Mouse (Mus musculus) CH12.LX (cell line): ENCODE data around the gene Pim2. TPM values are rescaled to one million over a fixed set of nuclear protein-coding genes. Genes with fewer than 3 reads are reported as not detected.

Experiments
- DNase-seq: peaks from one replicate; pipeline ENCODE4 v3.0.0-alpha.2; 2013; ENCODE audit errors: extremely low read depth
- H3K27ac ChIP-seq: 2 replicates; pipeline ENCODE4 v1.5.1; 2012; ENCODE audit warnings: low read depth, mild to moderate bottlenecking, control low read depth, moderate library complexity; ENCODE audit not compliant: insufficient read depth
- H3K27me3 ChIP-seq: replicated peaks from 2 replicates; pipeline ENCODE3; 2012; ENCODE audit warnings: inconsistent platforms
- H3K36me3 ChIP-seq, 2 experiments: replicated peaks in 1 of 2; 2 replicates each; pipeline versions ENCODE3 to v1.6.1; 2012; ENCODE audit warnings: inconsistent platforms in 1 of 2, low read length in 1 of 2, mild to moderate bottlenecking in 1 of 2, mixed read lengths in 1 of 2, moderate library complexity in 1 of 2; ENCODE audit not compliant: control insufficient read depth in 1 of 2, insufficient read depth in 1 of 2
- H3K4me1 ChIP-seq, 2 experiments: 2 replicates each; pipeline ENCODE4 v1.6.1; 2012; ENCODE audit warnings: inconsistent platforms in 1 of 2, moderate library complexity in 1 of 2; ENCODE audit not compliant: insufficient read depth in 2 of 2, control insufficient read depth in 1 of 2
- H3K4me2 ChIP-seq: 2 replicates; pipeline ENCODE4 v1.6.1; 2012; ENCODE audit warnings: low read depth, mild to moderate bottlenecking, control low read depth; ENCODE audit not compliant: poor library complexity, insufficient read depth, severe bottlenecking
- H3K4me3 ChIP-seq, 3 experiments: fragments of 150-350 bp in 1 of 3; sonication (generic) in 1 of 3; replicated peaks in 1 of 3; 2 replicates each; pipeline versions ENCODE3 to v1.5.1; 2011 to 2012; ENCODE audit warnings: low read depth in 2 of 3, low read length in 2 of 3, mild to moderate bottlenecking in 2 of 3, moderate library complexity in 2 of 3, control low read depth in 1 of 3, improper control_type of control experiment in 1 of 3, inconsistent platforms in 1 of 3, mixed read lengths in 1 of 3; ENCODE audit not compliant: poor library complexity in 1 of 3
- H3K79me2 ChIP-seq: replicated peaks from 2 replicates; pipeline ENCODE4 v1.6.1; 2012; ENCODE audit warnings: mild to moderate bottlenecking, moderate library complexity; ENCODE audit not compliant: control insufficient read depth, poor library complexity, insufficient read depth, severe bottlenecking; ENCODE audit errors: extremely low read depth
- H3K9ac ChIP-seq: 2 replicates; pipeline ENCODE4 v1.6.1; 2012; ENCODE audit warnings: low read depth, mild to moderate bottlenecking, control low read depth, moderate library complexity; ENCODE audit not compliant: insufficient read depth
- H3K9me3 ChIP-seq: replicated peaks from 2 replicates; pipeline ENCODE3; 2012; ENCODE audit warnings: low read length, inconsistent platforms, mixed read lengths
- BHLHE40 ChIP-seq: IDR thresholded peaks from 2 replicates; pipeline ENCODE4 v1.6.1; 2011; ENCODE audit warnings: mild to moderate bottlenecking, low read depth, low read length, improper control_type of control experiment
- CHD1 ChIP-seq: IDR thresholded peaks from 2 replicates; pipeline ENCODE4 v1.6.1; 2012; ENCODE audit warnings: low read depth, low read length, improper control_type of control experiment, inconsistent platforms
- GABPA ChIP-seq: IDR thresholded peaks from 2 replicates; pipeline ENCODE4 v1.6.1; 2012; ENCODE audit warnings: low read depth, low read length, improper control_type of control experiment, inconsistent platforms; ENCODE audit not compliant: insufficient replicate concordance
- IRF4 ChIP-seq: IDR thresholded peaks from 2 replicates; pipeline ENCODE4 v1.6.1; 2014; ENCODE audit warnings: low read depth, mild to moderate bottlenecking, inconsistent platforms, low read length, improper control_type of control experiment
- PAX5 ChIP-seq: IDR thresholded peaks from 2 replicates; pipeline ENCODE4 v1.6.1; 2012; ENCODE audit warnings: low read length, inconsistent platforms, mixed read lengths
- ZC3H11A ChIP-seq: IDR thresholded peaks from 2 replicates; pipeline ENCODE4 v1.6.1; 2012; ENCODE audit warnings: low read depth, mild to moderate bottlenecking, inconsistent platforms, low read length, improper control_type of control experiment
- dilution Hi-C: fragments of 300-500 bp; cut with MboI; formaldehyde crosslinking; loops from 2 replicates; pipeline ENCODE4 v1.14.3; 2020; ENCODE audit warnings: low sequenced_read_pairs; ENCODE audit not compliant: extremely low pct_unique_long_range_greater_than_20kb, extremely low pct_ligation_motif_present
- in situ Hi-C: fragments of 300-500 bp; cut with MboI; formaldehyde crosslinking; loops from 3 replicates; pipeline ENCODE4 v1.14.3; 2019; ENCODE audit warnings: low sequenced_read_pairs, low pct_ligation_motif_present, low pct_unique_long_range_greater_than_20kb, mixed read lengths
- polyA plus RNA-seq: library from polyadenylated mRNA; unstranded; fragments of >175 nt; gene quantifications from 2 replicates; pipeline ENCODE4 v1.2.1, GENCODE M21; 2012; ENCODE audit warnings: low read depth; ENCODE audit not compliant: insufficient read length
- total RNA-seq, 2 experiments: library from RNA; depleted of rRNA; stranded (reverse); fragments of 300-350 nt in 1 of 2; fragments of >200 nt in 1 of 2; gene quantifications; 2 replicates each; pipeline ENCODE4 v1.2.3; 2012 to 2014

Pim2 gene
- total and polyA plus RNA-seq, 3 experiments, result 119 to 177 (median 171) TPM

GRCm38 (mm10) chrX:7928270-7928790 is 50.3 kb downstream of the Pim2 start, which contains the start of gene Eras:
Gene Eras (minus strand): TSS chrX:7928607.
- H3K9me3 ChIP-seq, result no peaks in the 10 kb centered on the region
- no peak within 1 kb of the TSS for H3K4me2 ChIP-seq
- TF ChIP-seq BHLHE40 (no peak), CHD1 (no peak), PAX5 (no peak), GABPA (no peak), ZC3H11A (no peak), IRF4 (no peak)
- TF ChIP-seq, all 38 proteins: peak for 0
- Histone ChIP-seq H3K36me3 (peaks cover 14 to 38% of the 10 kb centered on the region in 2 experiments), H3K27me3 (no peaks in the 10 kb centered on the region), H3K9ac (no peak within 1 kb of the TSS), H3K27ac (no peak within 1 kb of the TSS), H3K79me2 (no peaks in the 10 kb centered on the region), H3K4me1 (no peaks in the 10 kb centered on the region), H3K4me3 (no peak within 1 kb of the TSS)
- in situ Hi-C loops (no loop called here), dilution Hi-C loops (no loop called here)
- DNase-seq, result no peak

Other genes with a start within 250 kb of the Pim2 start
Only the 20 nearest of the 25 such genes appear.
- 14.6 and 16.8 TPM in 2 replicates for gene Gpkow, start 181.1 kb upstream of the Pim2 start, total RNA-seq (2012; rRNA removed)
- 6.6 and 9.3 TPM in 2 replicates for gene Gpkow, start 181.1 kb upstream of the Pim2 start, total RNA-seq (2014; rRNA removed)
- 32.2 and 35.3 TPM in 2 replicates for gene Gpkow, start 181.1 kb upstream of the Pim2 start, polyA plus RNA-seq
- 13.9 and 21.4 TPM in 2 replicates for gene Wdr45, start 163.9 kb upstream of the Pim2 start, total RNA-seq (2012; rRNA removed)
- 19.4 and 24.1 TPM in 2 replicates for gene Wdr45, start 163.9 kb upstream of the Pim2 start, total RNA-seq (2014; rRNA removed)
- 18.0 and 21.7 TPM in 2 replicates for gene Wdr45, start 163.9 kb upstream of the Pim2 start, polyA plus RNA-seq
- gene Gm45208, start 156.0 kb upstream of the Pim2 start, total RNA-seq (2012; rRNA removed), result 0.47 TPM in 1 of 2 replicates, not detected in the other
- not detected in 2 replicates for gene Gm45208, start 156.0 kb upstream of the Pim2 start, total RNA-seq (2014; rRNA removed)
- 13.0 and 13.1 TPM in 2 replicates for gene Gm45208, start 156.0 kb upstream of the Pim2 start, polyA plus RNA-seq
- gene Praf2, start 149.8 kb upstream of the Pim2 start, total RNA-seq (2012; rRNA removed), result 41.8 and 49.1 TPM in 2 replicates
- gene Praf2, start 149.8 kb upstream of the Pim2 start, total RNA-seq (2014; rRNA removed), result 25.7 and 26.9 TPM in 2 replicates
- gene Praf2, start 149.8 kb upstream of the Pim2 start, polyA plus RNA-seq, result 40.5 and 40.6 TPM in 2 replicates
- gene Ccdc120, start 127.4 kb upstream of the Pim2 start, total RNA-seq (2012; rRNA removed), result 3.6 and 6.9 TPM in 2 replicates
- gene Ccdc120, start 127.4 kb upstream of the Pim2 start, total RNA-seq (2014; rRNA removed), result 3.5 and 4.4 TPM in 2 replicates
- gene Ccdc120, start 127.4 kb upstream of the Pim2 start, polyA plus RNA-seq, result 6.9 and 9.0 TPM in 2 replicates
- gene Tfe3, start 115.7 kb upstream of the Pim2 start, total RNA-seq (2012; rRNA removed), result 12.9 and 15.9 TPM in 2 replicates
- gene Tfe3, start 115.7 kb upstream of the Pim2 start, total RNA-seq (2014; rRNA removed), result 6.7 and 8.3 TPM in 2 replicates
- 26.0 TPM in 2 replicates for gene Tfe3, start 115.7 kb upstream of the Pim2 start, polyA plus RNA-seq
- gene Gripap1, start 88.5 kb upstream of the Pim2 start, total RNA-seq (2012; rRNA removed), result 25.5 and 27.1 TPM in 2 replicates
- 15.7 and 19.9 TPM in 2 replicates for gene Gripap1, start 88.5 kb upstream of the Pim2 start, total RNA-seq (2014; rRNA removed)
- 49.4 and 53.1 TPM in 2 replicates for gene Gripap1, start 88.5 kb upstream of the Pim2 start, polyA plus RNA-seq
- 0.38 and 0.51 TPM in 2 replicates for gene Kcnd1, start 56.0 kb upstream of the Pim2 start, total RNA-seq (2012; rRNA removed)
- 0.57 and 0.63 TPM in 2 replicates for gene Kcnd1, start 56.0 kb upstream of the Pim2 start, total RNA-seq (2014; rRNA removed)
- gene Kcnd1, start 56.0 kb upstream of the Pim2 start, polyA plus RNA-seq, result 3.1 and 3.4 TPM in 2 replicates
- 46.6 and 67.8 TPM in 2 replicates for gene Otud5, start 36.9 kb upstream of the Pim2 start, total RNA-seq (2012; rRNA removed)
- 58.0 and 61.5 TPM in 2 replicates for gene Otud5, start 36.9 kb upstream of the Pim2 start, total RNA-seq (2014; rRNA removed)
- gene Otud5, start 36.9 kb upstream of the Pim2 start, polyA plus RNA-seq, result 92.7 and 101 TPM in 2 replicates
- gene Slc35a2, start 5.8 kb downstream of the Pim2 start, total RNA-seq (2012; rRNA removed), result 28.8 and 30.6 TPM in 2 replicates
- 15.2 and 21.2 TPM in 2 replicates for gene Slc35a2, start 5.8 kb downstream of the Pim2 start, total RNA-seq (2014; rRNA removed)
- gene Slc35a2, start 5.8 kb downstream of the Pim2 start, polyA plus RNA-seq, result 25.5 and 26.4 TPM in 2 replicates
- gene Pqbp1, start 21.0 kb downstream of the Pim2 start, total RNA-seq (2012; rRNA removed), result 94.3 and 103 TPM in 2 replicates
- gene Pqbp1, start 21.0 kb downstream of the Pim2 start, total RNA-seq (2014; rRNA removed), result 96.6 and 101 TPM in 2 replicates
- 119 and 130 TPM in 2 replicates for gene Pqbp1, start 21.0 kb downstream of the Pim2 start, polyA plus RNA-seq
- gene Timm17b, start 21.1 kb downstream of the Pim2 start, total RNA-seq (2012; rRNA removed), result 37.6 and 38.8 TPM in 2 replicates
- 25.8 and 33.1 TPM in 2 replicates for gene Timm17b, start 21.1 kb downstream of the Pim2 start, total RNA-seq (2014; rRNA removed)
- 75.9 and 76.7 TPM in 2 replicates for gene Timm17b, start 21.1 kb downstream of the Pim2 start, polyA plus RNA-seq
- gene Gm10491, start 29.6 kb downstream of the Pim2 start, total RNA-seq (2012; rRNA removed), result not detected in 2 replicates
- gene Gm10491, start 29.6 kb downstream of the Pim2 start, total RNA-seq (2014; rRNA removed), result not detected in 2 replicates
- gene Gm10491, start 29.6 kb downstream of the Pim2 start, polyA plus RNA-seq, result not detected in 2 replicates
- gene Gm10490, start 31.3 kb downstream of the Pim2 start, total RNA-seq (2012; rRNA removed), result not detected in 2 replicates
- gene Gm10490, start 31.3 kb downstream of the Pim2 start, total RNA-seq (2014; rRNA removed), result not detected in 2 replicates
- gene Gm10490, start 31.3 kb downstream of the Pim2 start, polyA plus RNA-seq, result not detected in 2 replicates
- not detected in 2 replicates for gene Pcsk1n, start 41.6 kb downstream of the Pim2 start, total RNA-seq (2012; rRNA removed)
- not detected in 2 replicates for gene Pcsk1n, start 41.6 kb downstream of the Pim2 start, total RNA-seq (2014; rRNA removed)
- not detected in 2 replicates for gene Pcsk1n, start 41.6 kb downstream of the Pim2 start, polyA plus RNA-seq
- not detected in 2 replicates for gene Eras, start 50.3 kb downstream of the Pim2 start, total RNA-seq (2012; rRNA removed)
- not detected in 2 replicates for gene Eras, start 50.3 kb downstream of the Pim2 start, total RNA-seq (2014; rRNA removed)
- gene Eras, start 50.3 kb downstream of the Pim2 start, polyA plus RNA-seq, result not detected in 2 replicates
- 16.5 and 19.9 TPM in 2 replicates for gene Hdac6, start 69.6 kb downstream of the Pim2 start, total RNA-seq (2012; rRNA removed)
- gene Hdac6, start 69.6 kb downstream of the Pim2 start, total RNA-seq (2014; rRNA removed), result 13.7 and 15.3 TPM in 2 replicates
- 18.3 and 19.7 TPM in 2 replicates for gene Hdac6, start 69.6 kb downstream of the Pim2 start, polyA plus RNA-seq
- 0.13 and 0.21 TPM in 2 replicates for gene Gata1, start 99.8 kb downstream of the Pim2 start, total RNA-seq (2012; rRNA removed)
- gene Gata1, start 99.8 kb downstream of the Pim2 start, total RNA-seq (2014; rRNA removed), result 0.23 TPM in 1 of 2 replicates, not detected in the other
- gene Gata1, start 99.8 kb downstream of the Pim2 start, polyA plus RNA-seq, result 0.25 and 0.43 TPM in 2 replicates
- not detected in 2 replicates for gene Glod5, start 140.2 kb downstream of the Pim2 start, total RNA-seq (2012; rRNA removed)
- gene Glod5, start 140.2 kb downstream of the Pim2 start, total RNA-seq (2014; rRNA removed), result not detected in 2 replicates
- gene Glod5, start 140.2 kb downstream of the Pim2 start, polyA plus RNA-seq, result not detected in 2 replicates
- gene Suv39h1, start 196.5 kb downstream of the Pim2 start, total RNA-seq (2012; rRNA removed), result 40.6 and 46.4 TPM in 2 replicates
- 71.5 and 73.7 TPM in 2 replicates for gene Suv39h1, start 196.5 kb downstream of the Pim2 start, total RNA-seq (2014; rRNA removed)
- gene Suv39h1, start 196.5 kb downstream of the Pim2 start, polyA plus RNA-seq, result 48.4 and 51.4 TPM in 2 replicates